Mouse (Mus musculus) yolk sac, embryonic 10.5 days (tissue): Measurements from ENCODE around the gene Taf3.
A peak's percentile ranks its signal among the peaks of the same experiment; 100 is the strongest.

ENCODE experiments used
- DNase-seq: peaks from one replicate; pipeline ENCODE4 v3.0.0-alpha.2; 2017; ENCODE audit warnings: low spot score

Gene Taf3

GRCm38 (mm10) chr2:9955576-9956535, 92.5 kb downstream of the Taf3 start:
- DNase-seq: no peak

GRCm38 (mm10) chr2:9946739-9947138, 101.7 kb downstream of the Taf3 start:
- no peak for DNase-seq

- no peak for DNase-seq
Measured at GRCm38 (mm10) chr2:9945611-9946010, 102.8 kb downstream of the Taf3 start.

- no peak for DNase-seq
Measured at GRCm38 (mm10) chr2:9943011-9943410, 105.4 kb downstream of the Taf3 start.

DNA sequence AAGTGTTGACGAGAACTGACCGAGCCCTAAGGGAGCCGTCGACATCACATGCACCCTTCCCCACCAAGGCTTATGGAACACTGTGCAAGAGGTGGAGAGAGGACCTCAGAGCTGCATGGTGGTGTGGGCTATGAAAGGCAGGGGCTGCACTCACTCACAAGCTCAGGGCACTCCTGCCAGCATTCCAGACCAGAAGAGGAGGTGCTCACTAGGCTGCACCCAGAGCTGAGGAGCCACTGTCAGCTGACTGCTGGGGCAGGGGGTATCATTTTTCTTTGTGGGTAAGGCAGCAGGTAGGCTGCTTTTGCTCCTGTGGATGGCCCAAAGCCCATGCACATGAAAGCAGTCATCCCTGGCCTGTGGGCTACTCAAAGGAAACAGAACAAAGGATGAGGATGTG, 109.1 kb downstream of the Taf3 start:
- DNase-seq: no peak

- DNase-seq: no peak
Measured at GRCm38 (mm10) chr2:9935965-9936364, 112.4 kb downstream of the Taf3 start.

- DNase-seq: no peak
Measured at GRCm38 (mm10) chr2:9926905-9927283, 121.5 kb downstream of the Taf3 start.

DNA sequence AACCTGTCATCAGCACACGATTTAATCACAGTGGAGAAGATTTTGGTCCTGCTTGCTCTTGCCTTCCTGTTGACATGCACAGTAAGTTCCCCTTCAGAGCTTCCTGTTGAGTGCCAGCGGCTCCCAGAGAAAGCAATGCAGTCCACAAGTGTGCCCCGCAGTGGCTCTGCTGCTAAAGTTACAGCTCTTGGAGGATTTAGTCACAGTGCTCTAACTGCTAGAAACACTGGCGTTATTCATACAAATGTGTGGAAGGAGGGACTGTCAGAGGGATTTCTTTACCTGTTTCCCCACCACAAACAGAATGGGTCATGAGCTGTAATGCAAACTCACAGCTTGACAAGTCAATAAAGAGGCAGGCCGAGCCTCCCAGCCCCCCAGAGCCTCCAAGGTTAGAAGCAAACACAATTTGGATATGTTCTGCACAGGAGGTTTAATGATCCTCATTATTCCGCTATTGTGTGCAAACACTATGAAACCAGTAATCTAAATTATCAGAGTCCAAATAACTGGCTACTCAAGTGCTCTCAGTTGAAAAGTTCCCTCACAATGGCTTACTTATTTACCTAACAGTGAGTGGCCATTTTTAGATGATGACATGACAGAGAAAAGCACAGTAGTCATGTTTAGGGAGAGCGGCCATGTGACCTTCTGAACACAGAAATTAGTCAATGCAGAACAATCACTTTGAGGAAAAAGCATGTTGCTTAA, 122.0 kb downstream of the Taf3 start:
- no peak for DNase-seq

DNA sequence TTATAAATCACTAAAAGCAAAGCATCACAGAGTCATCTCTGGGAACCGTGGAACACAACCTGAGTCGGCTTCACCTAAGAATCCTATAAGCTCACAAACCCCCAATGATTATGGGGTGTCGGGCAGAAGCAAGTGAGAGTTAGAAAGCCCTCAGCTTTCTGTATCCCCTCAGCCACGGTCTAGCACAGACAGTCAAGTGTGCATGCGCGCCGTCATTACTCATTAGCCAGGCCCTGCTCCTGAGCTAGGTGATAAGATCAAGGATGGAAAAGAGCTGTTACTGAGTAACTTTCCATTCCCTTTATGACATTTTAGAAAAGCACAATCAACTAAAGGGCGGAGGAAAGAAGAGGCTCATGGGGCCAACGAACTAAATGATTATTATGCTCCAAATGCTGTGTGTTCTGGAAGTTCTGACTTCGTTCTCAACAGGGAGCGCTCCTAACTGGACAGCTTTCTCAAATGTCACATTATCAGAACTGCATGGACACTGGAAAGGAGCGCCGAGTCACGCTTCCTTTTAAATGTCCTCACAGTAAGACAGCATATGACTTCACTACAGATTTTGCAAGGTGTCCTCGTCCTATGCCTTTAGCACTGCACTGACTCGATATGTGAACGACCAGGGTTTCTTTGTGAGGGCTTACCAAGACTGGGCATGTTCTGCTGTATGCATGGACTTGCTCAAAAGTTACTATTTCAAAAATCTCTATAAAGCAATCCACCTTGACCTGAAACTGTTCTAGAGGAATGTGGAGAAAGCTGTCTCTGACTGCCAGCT, 129.5 kb downstream of the Taf3 start:
- DNase-seq: peak; percentile 75

DNA sequence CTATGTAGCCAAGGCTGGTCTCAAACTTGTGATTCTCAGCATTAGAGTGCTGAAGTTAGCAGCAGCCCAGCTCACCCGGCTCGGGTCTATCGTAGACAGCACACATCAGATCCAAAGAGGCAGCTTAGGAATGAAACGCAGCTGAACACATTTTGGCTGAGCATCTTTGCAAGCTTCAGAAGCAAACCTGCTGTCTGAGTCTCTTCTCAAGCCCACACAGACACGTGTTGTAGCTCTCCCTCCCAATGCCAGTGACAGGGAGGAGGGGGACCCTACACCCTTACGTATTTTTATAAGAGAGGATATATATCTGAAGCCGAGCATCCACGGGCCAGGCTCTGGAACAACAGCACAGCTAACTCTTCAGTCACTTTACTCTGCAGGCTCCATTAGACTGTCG, 130.8 kb downstream of the Taf3 start:
- DNase-seq: no peak

DNA sequence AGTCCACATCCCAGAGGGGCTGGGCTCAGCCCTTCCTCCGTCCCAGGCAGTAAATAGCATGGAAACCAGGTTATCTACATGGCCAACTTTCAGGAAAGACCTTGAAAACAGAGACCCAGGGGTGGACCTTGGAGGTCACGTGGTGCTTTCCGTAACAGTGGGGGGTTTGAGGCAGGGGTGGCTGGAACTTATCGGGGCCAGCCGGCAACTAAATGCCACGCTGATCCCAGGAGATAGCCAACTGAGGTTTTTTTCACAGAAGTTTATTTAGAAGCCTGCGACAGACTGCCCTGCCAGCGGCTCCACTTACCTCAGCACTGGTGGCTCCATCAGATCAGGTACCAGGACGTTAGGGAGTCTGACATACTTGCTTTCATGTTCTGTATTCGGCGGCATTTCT, 142.4 kb downstream of the Taf3 start:
- no peak for DNase-seq

DNA sequence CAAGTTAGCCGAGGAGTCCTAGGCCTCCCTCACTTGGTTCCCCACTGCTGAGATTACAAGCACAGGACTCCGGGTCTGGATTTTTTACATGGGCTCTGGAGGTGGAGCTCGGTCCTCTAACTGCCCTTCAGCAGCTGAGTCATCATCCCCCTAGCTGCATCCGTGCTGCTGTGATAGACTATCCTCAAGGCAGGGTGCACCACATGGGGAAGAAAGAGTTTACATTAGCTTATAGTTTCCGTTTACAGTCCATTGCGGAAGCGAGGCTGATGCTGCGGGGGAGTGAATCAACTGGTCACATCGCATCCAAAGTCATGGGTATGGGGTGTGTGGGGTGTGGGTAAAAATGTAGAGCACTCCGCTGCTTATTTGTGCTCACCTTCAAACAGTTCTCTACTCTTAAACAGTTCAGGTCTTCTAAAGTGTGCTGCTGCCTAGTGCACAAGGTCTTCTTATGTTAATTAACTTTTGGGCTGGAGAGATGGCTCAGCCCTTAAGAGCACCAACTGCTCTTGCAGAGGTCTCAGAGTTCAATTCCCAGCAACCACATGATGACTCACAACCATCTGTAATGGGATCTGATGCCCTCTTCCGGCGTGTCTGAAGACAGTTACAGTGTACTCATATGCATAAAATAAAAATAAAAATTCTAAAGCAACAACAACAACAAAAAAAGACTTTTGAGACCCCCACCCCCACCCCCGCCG, 144.4 kb downstream of the Taf3 start:
- DNase-seq: no peak

DNA sequence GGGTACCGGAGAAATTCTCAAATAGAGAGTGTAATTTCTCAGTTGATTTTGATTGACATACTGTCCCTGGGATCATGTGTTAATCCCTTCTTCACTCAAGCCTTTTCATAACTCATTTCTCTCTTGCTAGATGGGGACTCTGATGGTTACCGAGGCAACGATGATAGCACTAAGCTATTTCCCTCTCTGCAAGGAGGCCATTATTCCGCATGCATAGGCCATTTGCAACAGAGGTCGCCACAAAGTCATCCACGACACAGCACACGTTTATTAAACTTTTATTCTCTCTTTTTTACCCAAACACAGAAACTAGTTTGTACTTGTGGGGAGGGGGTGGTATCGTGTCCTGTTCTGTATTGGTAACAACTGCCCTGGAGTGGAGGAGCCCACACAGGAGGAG, 150.6 kb downstream of the Taf3 start:
- no peak for DNase-seq

DNA sequence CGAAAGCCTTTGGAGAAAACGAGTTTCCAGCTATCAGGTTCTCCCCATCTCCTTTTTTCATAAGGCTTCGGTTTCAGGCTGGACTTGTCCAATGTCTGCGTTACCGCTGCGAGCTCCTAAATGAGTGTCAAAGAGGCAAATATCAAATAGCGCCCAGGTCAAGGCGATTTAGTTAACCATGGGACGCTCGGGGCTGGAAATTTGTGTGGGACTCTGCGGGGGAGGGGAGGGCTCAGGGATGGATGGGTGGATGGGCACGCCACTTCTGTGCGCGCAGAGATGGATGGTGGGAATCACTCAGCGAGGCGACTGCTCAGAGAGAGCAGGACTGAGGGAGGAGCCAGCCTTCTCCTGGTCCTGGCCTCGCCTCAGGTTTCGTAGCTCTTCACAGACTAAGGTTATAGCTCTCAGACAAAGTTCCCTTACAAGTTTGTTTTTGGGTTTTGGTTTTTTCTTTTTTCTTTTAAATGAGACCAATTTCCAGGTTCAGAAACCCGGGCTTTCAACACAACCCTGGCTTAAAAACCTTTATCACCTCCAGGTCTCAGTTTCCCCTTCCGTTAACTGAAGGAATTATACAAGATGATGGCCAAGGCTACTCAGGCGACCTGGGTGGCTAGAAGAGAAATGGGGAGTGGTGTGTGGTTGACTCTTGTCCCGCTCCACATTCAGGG, 152.2 kb downstream of the Taf3 start:
- DNase-seq: no peak

DNA sequence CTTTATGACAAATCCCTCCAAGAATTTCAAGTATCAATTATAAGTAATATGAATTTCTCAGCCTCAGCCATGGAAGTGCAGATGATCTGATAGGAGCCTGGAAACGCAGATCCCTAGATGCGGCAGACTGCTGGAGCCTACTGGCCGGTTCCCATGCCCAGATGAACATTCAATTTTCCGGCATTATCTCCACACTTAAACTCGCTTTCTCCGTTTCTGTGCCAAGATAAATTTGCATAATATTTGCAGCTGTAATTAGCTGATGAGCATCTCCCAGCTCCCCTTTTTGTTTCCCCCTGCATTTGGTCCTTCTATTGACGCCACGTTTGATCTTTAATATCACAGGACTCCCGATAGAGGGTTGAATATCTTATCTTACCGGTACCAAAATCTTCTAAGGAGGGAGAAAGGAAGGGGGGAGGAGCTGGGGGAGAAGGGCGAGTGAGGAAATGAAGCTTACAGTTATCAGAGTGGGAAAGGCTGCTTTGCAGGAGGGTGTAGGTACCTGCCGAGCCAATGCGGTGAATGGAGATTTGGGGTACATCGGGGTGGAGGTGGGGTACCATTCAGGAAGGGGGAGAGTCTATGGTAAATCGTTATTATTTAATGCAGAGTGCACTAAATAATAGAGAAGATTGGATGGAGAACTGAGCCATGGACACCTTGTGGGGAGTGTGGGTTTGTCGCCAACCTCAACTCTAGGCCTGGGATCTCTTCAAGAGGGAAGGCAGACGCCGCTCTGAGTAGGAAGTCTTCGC, 153.4 kb downstream of the Taf3 start:
- DNase-seq: no peak

DNA sequence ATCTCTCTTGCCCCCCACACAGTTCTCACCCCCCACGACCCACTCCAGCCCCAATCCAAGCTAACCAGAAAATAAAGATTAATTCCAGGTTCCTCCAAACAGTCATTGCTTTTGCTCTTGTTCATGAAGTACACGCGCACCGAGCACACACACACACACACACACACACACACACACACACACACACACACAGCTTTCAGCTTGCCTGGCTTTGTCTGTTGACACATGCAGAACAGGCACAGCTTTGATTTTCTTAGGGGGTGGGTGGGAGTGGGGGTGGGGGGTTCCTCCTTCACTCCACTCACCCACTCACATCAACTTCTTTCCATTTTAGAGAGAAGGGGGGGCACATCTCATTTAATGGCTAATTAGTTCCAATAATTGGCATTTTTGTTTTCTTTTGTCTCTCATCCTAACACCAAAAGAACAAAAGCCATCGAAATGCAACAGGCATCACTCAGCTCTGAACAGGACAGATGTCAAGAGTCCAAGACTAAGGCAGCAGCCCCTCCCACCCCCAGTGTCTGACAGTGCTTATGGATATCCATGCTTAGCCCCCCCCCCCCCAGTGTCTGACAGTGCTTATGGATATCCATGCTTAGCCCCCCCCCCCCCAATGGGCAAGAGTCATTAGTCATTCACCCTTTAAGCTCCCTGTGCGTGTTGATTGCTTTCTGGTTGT, 155.0 kb downstream of the Taf3 start:
- DNase-seq: no peak

DNA sequence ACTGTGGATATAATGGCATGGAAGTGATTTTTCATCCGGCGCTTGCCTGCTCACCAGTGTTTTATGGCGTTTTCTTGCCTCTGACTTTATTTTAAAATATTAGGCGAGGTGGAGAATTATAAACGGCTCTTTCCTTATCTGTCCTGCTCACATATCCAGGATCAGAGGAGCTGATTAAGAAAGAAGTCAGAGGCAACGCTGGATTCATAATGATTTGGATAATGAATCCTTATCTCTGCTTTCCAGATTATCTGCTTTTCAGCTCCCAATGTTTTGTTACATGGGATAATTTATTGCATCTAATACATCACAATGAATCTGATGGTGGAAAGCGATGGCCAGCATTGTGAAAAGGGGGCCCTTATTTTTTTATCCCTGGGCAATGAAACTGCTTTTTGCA, 155.9 kb downstream of the Taf3 start:
- DNase-seq: no peak

DNA sequence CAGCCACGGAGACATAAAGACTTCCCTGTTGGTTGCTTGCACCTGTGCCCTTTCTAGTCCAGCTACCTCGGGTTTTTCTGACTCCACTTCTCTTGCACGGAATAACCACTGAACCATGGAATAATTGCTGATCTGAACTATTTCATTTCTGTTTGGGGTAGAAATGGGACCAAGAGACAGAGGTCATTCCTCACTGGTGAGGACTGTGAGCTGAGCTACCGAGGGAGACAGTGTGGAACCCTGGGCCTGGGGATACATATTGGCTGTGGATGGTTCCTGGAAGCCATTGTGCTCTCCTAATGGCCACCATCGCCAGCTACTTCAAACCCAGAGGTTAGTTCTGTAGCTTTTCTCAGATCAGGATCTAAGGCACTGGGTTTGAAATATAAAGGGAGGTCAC, 157.5 kb downstream of the Taf3 start:
- DNase-seq: no peak

- no peak for DNase-seq
Measured at GRCm38 (mm10) chr2:9890251-9890650, 158.1 kb downstream of the Taf3 start.

DNA sequence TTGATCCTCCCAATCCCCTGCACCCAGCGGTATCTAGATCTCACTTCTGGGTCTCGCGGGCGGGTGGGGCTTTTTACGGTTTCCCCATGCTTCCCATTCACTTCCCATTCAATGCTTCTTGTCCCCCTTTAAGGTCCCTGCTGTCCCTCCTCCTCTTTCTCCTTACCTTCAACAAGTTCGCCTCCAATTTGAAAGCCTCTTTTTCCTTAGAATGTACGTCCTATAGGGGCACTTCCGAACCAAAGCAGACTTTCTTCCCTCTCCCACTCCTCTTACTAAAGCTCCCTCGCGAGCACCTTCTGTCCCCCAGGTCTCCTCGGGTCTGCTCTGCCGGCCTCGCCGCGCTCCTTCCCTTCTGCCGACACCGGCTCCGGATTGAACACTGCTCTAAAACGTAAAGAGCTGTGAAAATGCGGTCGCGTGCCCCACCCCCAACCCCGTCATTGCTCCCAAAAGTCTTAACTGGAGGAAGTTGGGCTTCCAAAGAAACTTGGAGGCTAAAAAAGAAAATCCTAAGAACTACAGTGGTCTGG, 158.7 kb downstream of the Taf3 start, which contains the start of gene Gata3:
Gene Gata3, minus strand, starts transcription at position 384 of the 533 bp plus-strand sequence.
- no peak for DNase-seq
